ENCODE assay signal across 8 mouse cellular contexts in the genomic region with DNA sequence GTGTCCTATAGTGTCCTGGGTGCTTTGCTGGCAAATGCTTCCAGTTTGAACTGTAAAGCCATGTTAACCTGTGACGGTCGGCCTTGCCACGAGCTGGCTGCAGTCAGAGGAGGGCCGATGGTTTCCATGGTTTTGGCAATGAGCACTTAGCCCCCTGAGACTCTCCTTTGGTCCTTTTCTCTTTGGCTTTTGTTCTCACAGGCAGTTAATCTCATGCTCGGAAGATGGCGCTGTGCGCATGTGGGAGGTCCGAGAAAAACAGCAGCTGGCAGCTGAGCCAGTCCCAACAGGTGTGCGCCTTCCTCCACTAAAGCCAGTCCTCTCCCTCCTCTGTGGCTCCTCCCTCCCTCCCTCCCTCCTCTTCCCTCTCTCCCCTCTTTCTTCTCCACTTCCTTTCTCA. TPM values are rescaled to one million over a fixed set of nuclear protein-coding genes. Genes with fewer than 3 reads are reported as not detected.
DNase-seq lines count a peak whose midpoint lies in the region; ATAC-seq and TF ChIP-seq lines count a peak whose summit lies in the region.

No protein-coding gene starts in this region.

- H3K36me3 ChIP-seq in spleen, adult 2 months (ENCODE audit: control insufficient read depth, insufficient read depth, low read length), result peaks cover 10% of the 10 kb centered on the region
- H3K36me3 ChIP-seq in kidney, postnatal 0 days (ENCODE audit: insufficient read depth, low read length), result no peaks in the 10 kb centered on the region
- no peaks in the 10 kb centered on the region for H3K36me3 ChIP-seq in liver, embryonic 14.5 days (replicated peaks; ENCODE audit: control insufficient read depth, insufficient read depth, low read depth)
- no peaks in the 10 kb centered on the region for H3K36me3 ChIP-seq in neural tube, embryonic 14.5 days (ENCODE audit: control insufficient read depth, insufficient read depth, low read length)

- WGBS in spleen, adult 2 months, result 34% methylated on average over 9 of the region's 9 CpGs
- WGBS in kidney, postnatal 0 days, result 7% methylated on average over 9 of the region's 9 CpGs
- 14% methylated on average over 9 of the region's 9 CpGs for WGBS in liver, embryonic 14.5 days (ENCODE audit: insufficient replicate concordance)
- WGBS in neural tube, embryonic 14.5 days, result under 1% methylated on average over 9 of the region's 9 CpGs

- TF ChIP-seq POLR2A in spleen, adult 2 months (IDR thresholded peaks at IDR 0.05; ENCODE audit: low read depth, low read length), result no peak

- H3K4me3 ChIP-seq in spleen, adult 2 months (ENCODE audit: extremely low read depth, insufficient read depth, insufficient read length), result no peak overlapping the region
- H3K4me3 ChIP-seq in kidney, postnatal 0 days (replicated peaks; ENCODE audit: low read depth, low read length), result no peak overlapping the region
- no peak overlapping the region for H3K4me3 ChIP-seq in liver, embryonic 14.5 days (ENCODE audit: insufficient read depth in 1 of 2, low read depth in 2 of 2, low read length in 2 of 2)
- H3K4me3 ChIP-seq in neural tube, embryonic 14.5 days (ENCODE audit: low read depth, low read length), result no peak overlapping the region

- peak; percentile 23; the same call in 1 of the 2 replicates for TF ChIP-seq CTCF in spleen, adult 2 months (IDR thresholded peaks at IDR 0.05; ENCODE audit: extremely low read depth, insufficient read depth, insufficient read length, insufficient replicate concordance)
- peak; percentile 90 for TF ChIP-seq CTCF in kidney, postnatal 0 days (IDR thresholded peaks at IDR 0.05; ENCODE audit: low read depth)
- peak; percentile 63 for TF ChIP-seq CTCF in liver, embryonic 14.5 days (IDR thresholded peaks at IDR 0.05; ENCODE audit: low read depth)

- no peaks in the 10 kb centered on the region for H3K9me3 ChIP-seq in kidney, postnatal 0 days (replicated peaks; ENCODE audit: low read length)
- H3K9me3 ChIP-seq in liver, embryonic 14.5 days (ENCODE audit: control insufficient read depth, low read length), result no peaks in the 10 kb centered on the region
- H3K9me3 ChIP-seq in neural tube, embryonic 14.5 days (ENCODE audit: control insufficient read depth, low read length), result no peaks in the 10 kb centered on the region

- H3K27ac ChIP-seq in spleen, adult 2 months (ENCODE audit: insufficient read depth, low read length), result no peak overlapping the region
- 0 out of 2 replicates have a peak overlapping the region, but pooled peaks have one; percentile 13 for H3K27ac ChIP-seq in kidney, postnatal 0 days
- no peak overlapping the region for H3K27ac ChIP-seq in liver, embryonic 14.5 days
- H3K27ac ChIP-seq in neural tube, embryonic 14.5 days (ENCODE audit: low read depth, low read length), result no peak overlapping the region

- DNase-seq in spleen, adult 2 months (ENCODE audit: low read depth in 1 of 2, low spot score in 2 of 2), result no peak
- DNase-seq in spleen, adult 12 weeks (ENCODE audit: low spot score), result no peak
- DNase-seq in cerebellum, postnatal 4 days (ENCODE audit: low spot score in 2 of 2), result peak; percentile 67 to 82
- DNase-seq in gastrocnemius, postnatal 10 days, result peak; percentile 59
- peak; percentile 88 for DNase-seq in kidney, postnatal 0 days (ENCODE audit: low spot score)
- peak in 1 of 3 experiments; percentile 3 for DNase-seq in liver, embryonic 14.5 days (ENCODE audit: low read depth in 3 of 3, low spot score in 3 of 3)
- DNase-seq in thymus, adult 18-20 months, result peak; percentile 55 to 56

- no peaks in the 10 kb centered on the region for H3K27me3 ChIP-seq in spleen, adult 2 months (ENCODE audit: control insufficient read depth, insufficient read depth, low read length)
- H3K27me3 ChIP-seq in kidney, postnatal 0 days (ENCODE audit: insufficient read depth, low read length), result no peaks in the 10 kb centered on the region
- H3K27me3 ChIP-seq in liver, embryonic 14.5 days (ENCODE audit: control insufficient read depth, insufficient read depth, low read length), result no peaks in the 10 kb centered on the region
- no peaks in the 10 kb centered on the region for H3K27me3 ChIP-seq in neural tube, embryonic 14.5 days (ENCODE audit: control insufficient read depth, insufficient read depth, low read length)

- no peak overlapping the region for H3K9ac ChIP-seq in kidney, postnatal 0 days (ENCODE audit: low read depth, low read length)
- no peak overlapping the region for H3K9ac ChIP-seq in liver, embryonic 14.5 days (replicated peaks)
- H3K9ac ChIP-seq in neural tube, embryonic 14.5 days (replicated peaks; ENCODE audit: low read depth, low read length), result peak overlapping the region; percentile 37; the same call in 1 of the 2 replicates

- TF ChIP-seq EP300 in liver, embryonic 14.5 days (IDR thresholded peaks at IDR 0.05; ENCODE audit: low read depth), result no peak

- ATAC-seq in kidney, postnatal 0 days (replicated peaks; ENCODE audit: low FRiP score, low read depth), result peak; percentile 56; the same call in 1 of the 2 replicates
- ATAC-seq in liver, embryonic 14.5 days (ENCODE audit: insufficient read depth), result no peak
- ATAC-seq in neural tube, embryonic 14.5 days (ENCODE audit: low read depth), result peak; percentile 76

- H3K4me1 ChIP-seq in spleen, adult 2 months (ENCODE audit: control insufficient read depth, insufficient read depth, insufficient read length), result no peaks in the 10 kb centered on the region; the same call in 1 of the 2 replicates
- H3K4me1 ChIP-seq in kidney, postnatal 0 days (replicated peaks; ENCODE audit: insufficient read depth, low read length), result 0 out of 2 replicates have a peak, but pooled peaks cover 3% of the 10 kb centered on the region
- H3K4me1 ChIP-seq in liver, embryonic 14.5 days (replicated peaks; ENCODE audit: control insufficient read depth in 2 of 2, insufficient read depth in 2 of 2, low read length in 1 of 2), result no peaks in the 10 kb centered on the region
- H3K4me1 ChIP-seq in neural tube, embryonic 14.5 days (ENCODE audit: control insufficient read depth, insufficient read depth, low read length), result no peaks in the 10 kb centered on the region

- no peak overlapping the region for H3K4me2 ChIP-seq in kidney, postnatal 0 days (ENCODE audit: low read length)
- no peak overlapping the region for H3K4me2 ChIP-seq in liver, embryonic 14.5 days (ENCODE audit: low read depth)
- H3K4me2 ChIP-seq in neural tube, embryonic 14.5 days (ENCODE audit: low read depth, low read length), result 0 out of 2 replicates have a peak overlapping the region, but pooled peaks have one; percentile 29

RNA-seq across cellular contexts. Expression of a gene that starts 41.8 kb away (rescaled TPM):
- 5.8 and 6.5 TPM in 2 replicates for polyA plus RNA-seq in spleen, adult 2 months (2012; rRNA removed)
- 10 to 100 TPM; 15.0 TPM for total RNA-seq in gastrocnemius, postnatal 10 days (2021)
- polyA plus RNA-seq in kidney, postnatal 0 days (2015; fragmentation: Nextera tagmentation; extraction: Ambion mirVana), result 20.3 and 20.8 TPM in 2 replicates
- 2.9 and 3.9 TPM in 2 replicates for polyA plus RNA-seq in liver, embryonic 14.5 days (2012; rRNA removed)
- 5.1 and 5.3 TPM in 2 replicates for polyA plus RNA-seq in liver, embryonic 14.5 days (2014; fragmentation: Nextera tagmentation; extraction: Ambion mirVana)
- 28.8 and 31.6 TPM in 2 replicates for polyA plus RNA-seq in neural tube, embryonic 14.5 days (2014; fragmentation: Nextera tagmentation; extraction: Ambion mirVana)

Comparison
In these comparisons a context has a peak if more than half of its experiments do, and no peak if none do; other contexts are left out.
1. DNase-seq: peak in cerebellum, postnatal 4 days (2 of 2), gastrocnemius, postnatal 10 days (single experiment), kidney, postnatal 0 days (single experiment) and thymus, adult 18-20 months (2 of 2); none in spleen, adult 2 months (0 of 2) and spleen, adult 12 weeks (single experiment).
2. CTCF ChIP-seq: peak in every context shown above with its lines; median percentile 90 in kidney, postnatal 0 days; 63 in liver, embryonic 14.5 days; 23 in spleen, adult 2 months.